Mouse (Mus musculus) B cell, adult 2 months (primary cell): ENCODE measurements around the gene Plekhg2.

Experiments
- DNase-seq, 2 experiments: peaks; one replicate each; pipeline ENCODE4 v3.0.0; 2022

Gene Plekhg2

DNA sequence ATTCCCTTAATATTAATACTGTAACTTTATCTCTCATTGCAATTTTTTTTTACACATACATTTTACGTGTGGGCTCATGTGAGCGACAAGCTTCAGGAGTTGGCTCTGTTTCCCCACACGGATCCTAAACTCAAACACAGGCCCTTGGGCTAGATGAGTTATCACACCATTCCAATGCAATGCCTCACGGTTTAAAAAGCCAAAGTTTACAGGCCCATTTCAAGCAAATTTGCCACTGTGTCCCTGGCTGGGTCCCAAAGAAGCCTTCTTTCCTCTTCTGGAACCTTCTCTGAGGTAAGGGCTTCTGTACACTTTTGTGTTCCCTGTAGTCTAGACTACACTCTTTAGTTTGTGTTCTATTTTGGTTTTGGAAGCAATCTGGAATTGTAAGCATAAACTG is 37.9 kb downstream of the Plekhg2 start:
- no peak for DNase-seq

DNA sequence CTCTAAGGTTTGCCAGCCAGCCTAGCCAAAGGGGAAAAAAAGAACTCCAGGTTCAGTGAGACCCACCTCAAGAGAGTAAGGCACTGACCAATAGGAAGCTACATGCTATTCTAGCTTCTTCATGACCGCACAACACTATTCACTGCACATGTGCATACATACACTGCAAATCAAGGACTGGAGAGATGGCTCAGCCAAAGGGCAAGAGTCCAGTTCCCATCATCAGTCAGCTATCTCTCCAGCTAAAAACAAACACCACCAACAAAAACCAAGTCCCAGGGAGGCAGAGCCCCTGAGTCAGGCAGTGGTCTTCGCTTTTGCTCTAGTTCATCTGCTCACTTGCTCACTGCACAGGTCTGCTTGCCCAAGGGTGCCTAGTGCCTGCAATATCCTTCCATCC is 44.1 kb downstream of the Plekhg2 start:
- no peak for DNase-seq

DNA sequence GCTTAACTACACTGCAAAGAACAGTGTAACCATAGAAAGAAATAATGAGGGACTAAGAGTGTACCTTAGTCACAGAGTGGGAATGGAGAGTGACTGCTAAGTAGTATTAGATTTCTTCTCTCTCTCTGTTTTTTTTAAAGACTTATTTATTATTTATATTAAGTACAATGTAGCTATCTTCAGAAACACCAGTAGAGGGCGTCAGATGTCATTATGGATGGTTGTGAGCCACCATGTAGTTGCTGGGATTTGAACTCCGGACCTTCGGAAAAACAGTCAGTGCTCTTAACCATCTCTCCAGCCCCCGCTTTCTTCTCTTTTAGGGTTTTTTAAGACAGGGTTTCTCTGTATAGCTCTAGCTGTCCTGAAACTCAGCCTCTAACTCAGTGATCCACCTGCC is 45.9 kb downstream of the Plekhg2 start:
- DNase-seq, result peak in 1 of 2 experiments; percentile 12

DNA sequence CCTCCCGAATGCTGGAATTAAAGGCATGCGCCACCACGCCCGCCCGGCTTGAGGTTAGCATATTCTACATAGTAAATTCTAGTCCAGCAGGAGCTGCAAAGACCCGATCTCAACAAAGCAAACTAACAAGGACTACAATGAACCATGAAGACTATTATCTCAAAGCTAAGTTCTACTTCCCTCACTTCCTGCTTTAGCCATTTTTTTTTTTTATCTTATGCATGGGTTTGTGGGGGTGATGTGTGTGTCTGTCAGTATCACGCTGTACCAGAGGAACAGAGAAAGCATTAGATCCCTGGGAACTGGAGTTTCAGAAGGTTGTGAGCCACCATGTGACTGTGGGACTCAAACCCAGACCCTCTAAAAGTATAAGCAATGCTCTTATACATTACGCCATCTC is 47.1 kb downstream of the Plekhg2 start:
- DNase-seq, result no peak

DNA sequence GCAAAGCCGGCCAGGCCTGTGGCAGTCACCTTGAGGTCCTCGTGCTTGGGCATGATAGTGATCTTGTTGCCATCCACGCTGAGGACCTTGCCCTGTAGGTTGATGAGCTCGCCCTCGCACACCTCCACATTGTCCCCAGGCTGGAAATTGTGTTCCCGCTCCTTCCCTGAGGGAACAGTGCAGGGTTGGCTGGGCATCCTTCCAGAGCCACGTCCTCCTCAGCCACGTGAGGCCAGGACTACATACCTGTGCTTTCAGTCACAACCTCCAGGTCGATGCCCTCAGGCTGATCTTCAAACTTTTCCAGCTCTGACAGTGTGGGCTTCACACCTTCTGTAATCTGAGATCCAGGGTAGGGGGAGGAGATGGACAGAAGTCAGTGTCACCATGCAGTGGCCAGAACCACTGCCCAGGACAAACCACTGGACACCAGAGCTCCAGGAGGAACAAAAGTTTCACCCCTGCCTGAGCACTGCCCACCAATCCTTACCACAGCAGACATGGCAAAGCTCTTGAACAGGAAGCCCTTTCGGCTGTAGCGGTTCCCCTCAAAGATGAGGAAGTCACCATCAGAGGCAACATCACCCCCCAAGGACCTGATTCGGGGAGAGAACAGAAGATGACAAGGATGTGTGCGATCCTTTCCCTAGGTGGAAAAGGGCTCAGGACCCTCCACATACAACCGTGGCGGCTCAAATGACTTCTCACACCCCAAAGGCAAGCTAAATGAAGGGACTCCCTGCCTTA is 50.3 kb downstream of the Plekhg2 start:
- DNase-seq, result no peak

DNA sequence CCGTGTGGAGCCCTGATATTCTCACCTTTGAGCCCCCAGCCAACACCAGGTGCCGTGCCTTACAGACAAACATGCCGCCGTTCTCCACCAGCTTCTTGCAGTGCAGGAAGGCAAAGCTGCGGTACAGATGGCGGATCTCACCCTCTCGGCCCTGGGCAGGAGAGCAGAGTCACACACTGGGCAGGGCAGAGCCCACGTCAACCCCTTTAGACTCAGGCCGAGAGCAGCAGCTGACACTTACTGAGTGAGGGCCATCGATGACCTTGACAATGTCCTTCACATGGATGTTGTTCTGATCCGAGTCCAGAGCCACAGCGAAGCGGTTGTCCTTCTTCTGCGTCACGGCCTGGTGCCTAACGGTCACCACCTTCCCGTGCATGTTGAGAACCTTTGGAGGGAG is 53.7 kb downstream of the Plekhg2 start:
- no peak for DNase-seq

DNA sequence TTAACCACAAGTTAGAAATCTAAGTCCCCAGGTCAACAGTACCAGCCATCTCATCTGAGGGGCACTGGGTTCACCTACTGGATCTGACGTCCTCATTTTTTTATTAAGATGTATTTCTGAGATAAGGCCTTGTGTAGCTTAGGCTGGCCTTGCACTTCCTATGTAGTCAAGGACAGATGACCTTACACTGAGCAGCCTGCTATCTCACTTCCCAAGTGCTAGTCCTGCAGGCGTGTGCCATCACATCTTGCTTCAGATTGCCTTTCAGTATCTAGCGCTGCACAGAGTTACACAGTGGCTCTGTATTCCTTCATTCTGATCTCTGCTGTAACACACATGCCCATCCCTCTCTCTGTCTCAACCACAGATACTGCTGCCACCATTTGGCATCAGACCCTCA is 54.4 kb downstream of the Plekhg2 start:
- no peak for DNase-seq

DNA sequence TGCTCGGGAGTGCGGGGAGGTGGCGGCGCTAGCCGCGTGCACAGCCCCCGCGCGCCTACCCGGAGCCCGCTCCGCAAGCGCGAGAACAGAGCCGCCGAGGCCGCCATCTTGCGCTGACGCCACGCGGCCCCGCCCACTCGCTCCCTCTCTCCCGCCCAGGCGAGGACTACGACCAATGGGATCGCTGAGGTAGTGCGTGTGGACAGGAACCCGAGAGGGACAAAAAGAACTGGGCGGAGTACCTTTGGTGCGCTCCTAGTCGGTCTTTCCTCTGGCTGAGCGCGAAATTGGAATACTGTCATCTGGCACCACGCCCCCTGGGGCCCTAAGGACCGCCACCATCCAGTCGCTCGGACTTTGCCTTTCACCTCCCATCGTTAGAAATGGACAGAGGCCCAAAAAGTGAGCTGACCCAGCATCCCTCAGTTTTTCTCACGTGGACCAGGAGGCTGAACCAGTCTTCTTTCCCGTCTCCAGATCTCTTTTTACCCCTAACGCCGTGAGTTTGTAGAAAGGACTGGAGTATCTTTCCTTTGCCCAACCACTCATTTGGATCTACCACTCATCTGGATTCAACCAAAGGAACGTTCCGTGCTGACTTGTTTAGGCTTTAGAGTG is 60.4 kb downstream of the Plekhg2 start, which contains the start of gene Timm50:
TSS of gene Timm50 (minus strand) at position 147 of the 618 bp plus-strand sequence.
- DNase-seq, result peak; percentile 96

DNA sequence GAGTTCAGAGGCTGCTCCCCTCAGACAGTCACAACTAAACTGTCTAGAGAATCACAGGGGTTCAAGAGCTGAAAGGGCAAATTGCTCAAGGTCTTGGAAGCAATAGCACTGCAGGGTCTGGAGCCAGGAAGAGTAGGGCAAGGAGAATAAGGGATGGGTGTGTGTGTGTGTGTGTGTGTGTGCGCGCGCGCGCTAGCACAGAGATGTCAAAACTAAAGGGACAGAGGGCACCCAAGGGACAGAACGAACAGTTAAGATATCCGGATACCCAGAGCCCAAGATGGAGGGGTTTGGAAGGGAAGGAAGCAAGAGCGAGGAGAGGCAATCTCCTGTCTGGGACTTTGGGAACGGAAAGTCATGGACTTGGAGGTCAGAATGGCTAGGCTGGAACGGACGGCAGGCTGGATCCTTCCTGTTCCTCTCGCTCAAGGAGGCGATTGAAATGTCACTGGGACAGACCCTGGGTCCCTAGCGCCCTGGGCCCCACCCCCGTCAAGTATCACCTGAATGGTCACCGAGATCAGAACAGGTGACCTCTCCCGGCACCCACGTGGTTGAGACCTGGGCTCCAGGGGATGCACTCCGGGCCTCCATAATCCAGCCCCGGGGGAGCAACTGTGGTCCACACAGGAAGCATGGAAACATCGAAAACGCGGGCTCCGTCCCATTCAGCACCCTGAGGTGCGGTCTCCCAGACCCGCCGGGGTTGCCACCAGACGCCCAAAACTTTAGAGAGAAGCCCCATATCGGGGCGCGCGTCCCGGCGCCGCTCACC is 61.1 kb downstream of the Plekhg2 start:
- DNase-seq, result peak in 1 of 2 experiments; percentile 4

DNA sequence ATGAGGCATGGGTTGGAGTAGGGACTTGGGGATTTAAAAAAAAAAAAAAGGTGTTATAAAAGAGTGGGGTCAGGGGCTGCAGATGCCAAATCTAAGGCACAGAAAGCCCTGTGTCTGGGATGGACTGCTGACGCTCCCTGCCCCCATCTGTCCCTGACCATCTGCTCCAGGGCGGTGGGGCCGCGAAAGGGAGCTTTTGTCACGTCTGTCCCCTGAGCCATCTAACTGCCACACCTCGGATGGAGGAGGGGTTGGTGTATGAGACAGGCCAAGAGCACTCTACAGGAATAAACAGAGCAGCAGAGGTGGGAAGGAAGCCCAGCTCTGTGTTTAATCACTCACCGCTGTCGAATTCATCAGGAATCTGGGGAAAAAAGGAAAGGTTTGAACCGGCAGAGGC is 62.7 kb downstream of the Plekhg2 start:
- DNase-seq, result no peak
